Mouse (Mus musculus): ENCODE data around the gene Slk. TPM values are rescaled to one million over a fixed set of nuclear protein-coding genes. Genes with fewer than 3 reads are reported as not detected.

Slk gene
- total and polyA plus RNA-seq, 3 experiments = 20.0 to 128 (median 112) TPM

DNA sequence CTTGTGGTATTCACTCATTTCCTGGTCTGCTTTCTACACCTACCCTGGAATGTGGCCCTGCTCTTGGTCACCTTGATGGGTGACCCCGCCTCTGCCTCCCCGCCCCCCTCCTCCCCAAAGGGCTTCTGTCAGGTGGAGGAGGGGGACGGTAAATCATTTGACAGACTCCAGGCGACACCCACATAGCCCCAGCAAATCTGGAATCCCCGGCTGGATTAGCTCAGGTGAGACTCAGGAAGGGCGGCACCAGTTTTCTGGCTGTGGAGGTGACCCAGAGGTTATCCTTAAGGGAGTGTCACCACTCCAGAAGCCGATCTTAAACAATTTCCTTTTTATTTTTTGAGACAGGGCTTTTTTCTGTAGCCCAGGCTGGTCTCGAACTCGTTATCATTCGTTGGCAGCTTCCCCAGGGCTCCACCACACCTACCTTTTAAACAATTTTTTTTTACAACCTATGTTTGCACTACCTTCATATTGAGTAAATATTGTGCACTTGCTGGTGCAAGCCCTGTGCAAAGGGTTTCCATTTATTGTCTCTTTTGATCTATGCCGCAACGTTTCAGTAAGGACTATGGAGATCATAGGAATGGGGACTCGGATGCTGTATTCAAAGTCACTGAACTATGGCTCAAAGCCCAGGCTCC lies 775 bp upstream of the Slk start:
- no peak for DNase-seq (ENCODE audit: low spot score)
- H3K4me3 ChIP-seq (ENCODE audit: low read depth, low read length) = peak overlapping the region; percentile 84
- peaks cover 25% of the 10 kb centered on the region for H3K4me1 ChIP-seq (ENCODE audit: insufficient read depth, low read depth, low read length)
- no peak for ATAC-seq (ENCODE audit: extremely low read depth, insufficient number of reproducible peaks, low FRiP score, poor library complexity, severe bottlenecking)
- no peaks in the 10 kb centered on the region for H3K9me3 ChIP-seq (replicated peaks)
- H3K36me3 ChIP-seq (replicated peaks) = no peaks in the 10 kb centered on the region
- no peaks in the 10 kb centered on the region for H3K27me3 ChIP-seq (ENCODE audit: insufficient read depth, low read length)
- TF ChIP-seq GATA1 (IDR thresholded peaks at IDR 0.05; ENCODE audit: borderline replicate concordance, low read length) (no peak), GATA2 (IDR thresholded peaks at IDR 0.05; ENCODE audit: borderline replicate concordance, low read depth, low read length) (no peak), CTCF (IDR thresholded peaks at IDR 0.05; ENCODE audit: low read depth, low read length) (no peak), TAL1 (conservative IDR thresholded peaks at IDR 0.05; ENCODE audit: low read depth, low read length) (no peak)

DNA sequence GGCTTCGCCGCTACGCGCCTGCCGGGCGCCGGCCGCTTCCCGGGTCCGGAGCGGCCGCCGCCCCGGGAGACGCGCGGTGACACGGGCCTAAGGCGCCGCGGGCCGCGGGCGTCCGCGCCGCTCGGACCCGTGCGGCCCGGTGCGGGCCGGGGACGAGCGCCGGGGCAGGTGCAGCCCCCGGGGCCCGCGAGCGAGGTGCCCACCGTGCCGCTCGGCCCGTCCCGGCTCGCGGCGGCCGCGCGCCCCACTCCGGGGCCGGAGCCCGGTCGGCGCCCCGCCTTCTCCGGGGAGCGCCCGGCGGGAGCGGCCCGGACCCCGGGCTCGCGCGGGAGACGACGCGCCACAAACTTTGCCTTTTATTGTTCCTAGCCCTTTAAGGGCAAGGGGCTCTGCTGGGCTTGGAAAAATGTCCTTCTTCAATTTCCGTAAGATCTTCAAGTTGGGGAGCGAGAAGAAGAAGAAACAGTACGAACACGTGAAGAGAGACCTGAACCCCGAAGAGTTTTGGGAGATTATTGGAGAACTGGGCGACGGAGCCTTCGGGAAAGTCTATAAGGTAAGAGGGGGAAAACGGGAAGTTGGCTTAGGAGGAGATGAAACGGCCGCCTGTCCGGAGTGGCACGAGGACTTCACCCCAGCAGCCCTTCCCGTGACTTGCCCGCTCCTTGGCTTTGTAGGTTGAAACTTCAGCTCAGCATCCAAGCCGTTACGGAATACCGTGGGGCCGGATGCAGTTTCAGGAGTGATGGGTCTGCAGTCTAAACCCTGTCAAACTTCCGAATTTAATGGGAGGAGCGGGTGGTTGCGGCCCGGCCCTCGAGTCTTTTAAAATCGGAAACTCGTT lies 532 bp downstream of the Slk start:
- Histone ChIP-seq H3K9me3 (replicated peaks) (no peaks in the 10 kb centered on the region), H3K36me3 (replicated peaks) (peaks cover 2% of the 10 kb centered on the region), H3K27me3 (ENCODE audit: insufficient read depth, low read length) (no peaks in the 10 kb centered on the region), H3K4me3 (ENCODE audit: low read depth, low read length) (peak overlapping the region; percentile 84), H3K4me1 (ENCODE audit: insufficient read depth, low read depth, low read length) (peaks cover 28% of the 10 kb centered on the region)
- DNase-seq (ENCODE audit: low spot score) (peak; percentile 37), ATAC-seq (ENCODE audit: extremely low read depth, insufficient number of reproducible peaks, low FRiP score, poor library complexity, severe bottlenecking) (peak; percentile 10; the same call in 1 of the 2 replicates)
- no peak for TF ChIP-seq GATA2 (IDR thresholded peaks at IDR 0.05; ENCODE audit: borderline replicate concordance, low read depth, low read length)
- TF ChIP-seq POLR2AphosphoS5 (IDR thresholded peaks at IDR 0.05; ENCODE audit: insufficient replicate concordance, low read depth, low read length) = no peak
- TF ChIP-seq CTCF (IDR thresholded peaks at IDR 0.05; ENCODE audit: low read depth, low read length) = no peak
- no peak for TF ChIP-seq GATA1 (IDR thresholded peaks at IDR 0.05; ENCODE audit: borderline replicate concordance, low read length)
- no peak for TF ChIP-seq TAL1 (conservative IDR thresholded peaks at IDR 0.05; ENCODE audit: low read depth, low read length)

DNA sequence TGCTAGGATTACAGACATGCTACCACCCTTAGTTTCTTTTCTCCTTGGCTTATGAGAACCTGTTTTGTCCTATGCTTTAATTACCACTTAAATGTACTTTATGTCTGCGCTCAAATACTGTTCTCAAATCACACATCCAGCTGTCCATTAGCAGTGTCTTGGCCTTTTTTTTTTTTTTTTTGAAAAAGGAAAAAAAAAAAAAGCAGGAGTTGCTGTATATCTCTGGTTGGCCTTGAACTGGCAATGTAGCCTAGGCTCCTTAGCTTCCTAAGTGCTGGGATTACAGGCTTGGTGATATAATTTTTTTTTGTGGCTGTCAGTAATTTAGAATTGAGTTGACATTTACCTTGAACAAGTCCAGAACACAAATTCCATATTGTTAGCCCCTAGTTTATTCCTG lies 6.3 kb downstream of the Slk start:
- H3K27me3 ChIP-seq (ENCODE audit: insufficient read depth, low read length) = no peaks in the 10 kb centered on the region
- DNase-seq (ENCODE audit: low spot score) (no peak), ATAC-seq (ENCODE audit: extremely low read depth, insufficient number of reproducible peaks, low FRiP score, poor library complexity, severe bottlenecking) (no peak)
- H3K4me3 ChIP-seq (ENCODE audit: low read depth, low read length) = no peak overlapping the region
- H3K36me3 ChIP-seq (replicated peaks) = peaks cover 22% of the 10 kb centered on the region
- H3K4me1 ChIP-seq (ENCODE audit: insufficient read depth, low read depth, low read length) = peaks cover 27% of the 10 kb centered on the region
- no peak for TF ChIP-seq POLR2AphosphoS5 (IDR thresholded peaks at IDR 0.05; ENCODE audit: insufficient replicate concordance, low read depth, low read length)
- TF ChIP-seq TAL1 (conservative IDR thresholded peaks at IDR 0.05; ENCODE audit: low read depth, low read length) = no peak
- TF ChIP-seq GATA1 (IDR thresholded peaks at IDR 0.05; ENCODE audit: borderline replicate concordance, low read length) = no peak
- no peak for TF ChIP-seq GATA2 (IDR thresholded peaks at IDR 0.05; ENCODE audit: borderline replicate concordance, low read depth, low read length)
- H3K9me3 ChIP-seq (replicated peaks) = no peaks in the 10 kb centered on the region

DNA sequence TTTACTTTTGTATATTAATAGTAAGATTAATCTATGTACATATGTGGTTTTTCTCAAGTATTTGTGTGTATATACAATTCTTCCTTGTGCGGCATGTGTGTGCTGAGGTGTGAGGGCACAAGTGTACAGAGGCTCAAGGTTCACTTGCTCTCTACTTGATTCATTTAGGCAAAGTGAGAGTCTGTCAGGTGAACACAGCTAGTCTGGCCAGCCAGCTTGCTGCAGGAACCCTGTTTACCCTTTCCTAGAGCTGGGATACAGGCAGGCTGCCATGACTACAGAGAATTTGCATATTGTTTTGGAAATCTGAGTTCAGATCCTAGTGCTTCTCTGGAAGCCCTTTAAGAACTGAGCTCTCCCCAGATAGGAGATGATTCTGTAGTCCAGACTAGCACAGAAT lies 7.5 kb downstream of the Slk start:
- Histone ChIP-seq H3K4me1 (ENCODE audit: insufficient read depth, low read depth, low read length) (peaks cover 17% of the 10 kb centered on the region), H3K4me3 (ENCODE audit: low read depth, low read length) (no peak overlapping the region), H3K27me3 (ENCODE audit: insufficient read depth, low read length) (no peaks in the 10 kb centered on the region), H3K36me3 (replicated peaks) (peaks cover 22% of the 10 kb centered on the region), H3K9me3 (replicated peaks) (no peaks in the 10 kb centered on the region)
- ATAC-seq (ENCODE audit: extremely low read depth, insufficient number of reproducible peaks, low FRiP score, poor library complexity, severe bottlenecking) (no peak), DNase-seq (ENCODE audit: low spot score) (no peak)
- TF ChIP-seq CTCF (IDR thresholded peaks at IDR 0.05; ENCODE audit: low read depth, low read length) (no peak), TAL1 (conservative IDR thresholded peaks at IDR 0.05; ENCODE audit: low read depth, low read length) (no peak), GATA2 (IDR thresholded peaks at IDR 0.05; ENCODE audit: borderline replicate concordance, low read depth, low read length) (no peak), POLR2AphosphoS5 (IDR thresholded peaks at IDR 0.05; ENCODE audit: insufficient replicate concordance, low read depth, low read length) (no peak), GATA1 (IDR thresholded peaks at IDR 0.05; ENCODE audit: borderline replicate concordance, low read length) (no peak)

DNA sequence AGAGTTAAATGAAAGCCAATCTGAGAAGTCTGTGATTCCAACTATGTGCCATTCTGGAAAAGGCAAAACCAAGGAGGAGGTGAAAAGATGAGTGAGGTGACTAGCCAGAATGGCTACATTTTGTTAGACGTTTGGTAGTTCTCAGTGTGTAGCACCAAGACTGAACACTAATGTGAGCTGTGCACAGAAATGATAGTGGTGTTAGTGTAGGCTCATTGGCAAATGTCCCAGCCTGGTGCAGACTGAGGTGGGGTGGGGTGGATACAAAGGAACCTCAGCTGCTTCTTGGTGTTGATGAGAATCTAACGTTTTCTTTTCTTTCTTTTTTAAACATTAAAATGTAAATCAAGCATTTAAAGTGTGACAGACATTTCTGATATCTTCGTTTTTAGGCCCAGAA lies 29.0 kb downstream of the Slk start:
- H3K4me1 ChIP-seq (ENCODE audit: insufficient read depth, low read depth, low read length) = no peaks in the 10 kb centered on the region
- DNase-seq (ENCODE audit: low spot score) = no peak
- no peak overlapping the region for H3K4me3 ChIP-seq (ENCODE audit: low read depth, low read length)
- TF ChIP-seq TAL1 (conservative IDR thresholded peaks at IDR 0.05; ENCODE audit: low read depth, low read length) (no peak), GATA2 (IDR thresholded peaks at IDR 0.05; ENCODE audit: borderline replicate concordance, low read depth, low read length) (no peak), CTCF (IDR thresholded peaks at IDR 0.05; ENCODE audit: low read depth, low read length) (no peak), POLR2AphosphoS5 (IDR thresholded peaks at IDR 0.05; ENCODE audit: insufficient replicate concordance, low read depth, low read length) (no peak), GATA1 (IDR thresholded peaks at IDR 0.05; ENCODE audit: borderline replicate concordance, low read length) (no peak)
- no peak for ATAC-seq (ENCODE audit: extremely low read depth, insufficient number of reproducible peaks, low FRiP score, poor library complexity, severe bottlenecking)
- no peaks in the 10 kb centered on the region for H3K9me3 ChIP-seq (replicated peaks)
- no peaks in the 10 kb centered on the region for H3K27me3 ChIP-seq (ENCODE audit: insufficient read depth, low read length)
- peaks cover 43% of the 10 kb centered on the region for H3K36me3 ChIP-seq (replicated peaks)

DNA sequence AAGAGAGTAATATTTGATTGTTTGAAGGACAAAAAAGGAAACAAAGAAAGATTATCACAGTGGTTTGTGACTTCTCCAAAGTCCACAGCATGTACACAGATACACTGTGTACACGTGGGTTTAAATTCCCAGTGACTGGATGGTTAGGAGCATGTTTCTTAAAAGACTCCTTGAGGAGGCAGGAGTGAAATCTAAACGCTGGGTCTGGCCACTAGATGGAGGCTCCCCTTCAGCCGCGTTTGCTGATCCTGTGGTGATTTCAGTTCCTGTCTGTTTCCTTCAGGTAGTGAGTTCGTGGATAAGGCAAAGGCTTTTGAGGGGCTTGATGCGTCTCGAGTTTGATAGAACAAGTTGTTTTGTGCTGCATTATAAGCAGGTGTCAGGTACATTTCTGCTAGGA lies 34.0 kb downstream of the Slk start:
- no peak for TF ChIP-seq CTCF (IDR thresholded peaks at IDR 0.05; ENCODE audit: low read depth, low read length)
- TF ChIP-seq GATA2 (IDR thresholded peaks at IDR 0.05; ENCODE audit: borderline replicate concordance, low read depth, low read length) = no peak
- TF ChIP-seq TAL1 (conservative IDR thresholded peaks at IDR 0.05; ENCODE audit: low read depth, low read length) = no peak
- no peak for TF ChIP-seq GATA1 (IDR thresholded peaks at IDR 0.05; ENCODE audit: borderline replicate concordance, low read length)
- no peak for TF ChIP-seq POLR2AphosphoS5 (IDR thresholded peaks at IDR 0.05; ENCODE audit: insufficient replicate concordance, low read depth, low read length)
- Histone ChIP-seq H3K27me3 (ENCODE audit: insufficient read depth, low read length) (no peaks in the 10 kb centered on the region), H3K4me3 (ENCODE audit: low read depth, low read length) (no peak overlapping the region), H3K36me3 (replicated peaks) (peaks cover 74% of the 10 kb centered on the region), H3K9me3 (replicated peaks) (no peaks in the 10 kb centered on the region), H3K4me1 (ENCODE audit: insufficient read depth, low read depth, low read length) (no peaks in the 10 kb centered on the region)
- no peak for ATAC-seq (ENCODE audit: extremely low read depth, insufficient number of reproducible peaks, low FRiP score, poor library complexity, severe bottlenecking)
- no peak for DNase-seq (ENCODE audit: low spot score)

Data from G1E (cell line).